Mouse (Mus musculus) heart, postnatal 4 days (tissue): ENCODE data around the gene Dnah14. TPM values are rescaled to one million over a fixed set of nuclear protein-coding genes. Genes with fewer than 3 reads are reported as not detected.
A peak's percentile ranks its signal among the peaks of the same experiment; 100 is the strongest.

ENCODE experiments used
- DNase-seq: peaks from one replicate; pipeline ENCODE4 v3.0.0; 2021
- total RNA-seq, 2 experiments: library from RNA; stranded (reverse); gene quantifications; 2 replicates each; pipeline ENCODE4 v1.2.3; 2021

Dnah14 gene
- total RNA-seq, 2 experiments from 2014 or later, result not detected

DNA sequence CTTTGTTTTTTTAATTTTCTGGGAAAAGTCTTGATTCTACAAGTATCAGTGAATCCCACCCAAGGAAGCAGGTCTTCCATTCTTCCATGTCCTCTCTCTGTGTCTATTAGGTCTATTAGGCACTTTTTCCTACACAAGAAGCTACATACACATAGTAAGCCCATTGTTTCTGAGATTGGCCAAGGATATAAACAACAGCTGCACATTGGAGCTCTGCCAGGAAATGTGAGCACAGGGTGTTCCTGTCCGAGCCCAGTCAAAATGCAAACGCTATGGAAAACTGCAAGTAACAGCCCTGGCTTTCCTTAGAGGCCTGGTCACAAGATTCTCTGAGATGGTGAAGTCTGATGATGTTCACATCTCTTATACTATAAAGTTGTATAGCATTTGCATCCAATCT, 217.2 kb downstream of the Dnah14 start:
- peak; percentile 78 for DNase-seq

DNA sequence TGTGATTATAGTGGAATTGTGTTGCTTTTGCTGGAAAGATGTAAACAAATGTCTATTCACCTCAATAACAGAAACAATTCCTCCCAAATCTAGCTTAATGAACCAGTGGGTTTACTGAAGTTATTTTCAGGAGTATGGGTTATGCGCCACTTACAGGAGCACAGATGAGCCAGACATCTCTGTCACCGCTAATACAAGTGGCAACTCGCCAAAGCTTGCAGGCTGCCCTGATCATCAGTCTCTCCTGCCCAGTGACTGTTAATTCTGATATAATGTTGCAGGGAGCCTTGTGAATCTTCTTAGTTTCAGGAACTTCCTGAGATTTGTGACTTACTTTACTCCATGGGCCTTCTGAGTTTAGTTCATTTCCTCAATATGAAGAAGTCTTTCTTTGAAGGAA, 223.6 kb downstream of the Dnah14 start:
- DNase-seq, result no peak

DNA sequence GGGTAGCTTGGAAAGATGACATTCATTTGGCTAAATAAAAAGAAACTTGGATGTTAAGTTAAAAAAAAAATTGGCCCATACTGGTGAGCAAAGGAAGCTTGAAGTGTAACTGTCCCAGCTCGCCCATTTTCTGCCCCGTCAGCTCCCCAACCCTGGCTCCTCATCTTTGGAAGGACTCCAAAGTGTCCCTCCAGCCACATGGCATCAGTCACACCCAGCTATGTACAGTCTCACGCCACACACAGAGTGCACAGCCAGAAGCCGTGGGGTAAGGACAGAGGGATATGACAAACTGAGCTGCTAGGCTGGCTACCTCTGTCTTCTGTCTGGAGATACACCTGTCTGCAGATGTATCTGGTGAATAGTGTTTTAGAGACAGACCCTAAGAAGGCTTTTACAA, 224.3 kb downstream of the Dnah14 start:
- no peak for DNase-seq

DNA sequence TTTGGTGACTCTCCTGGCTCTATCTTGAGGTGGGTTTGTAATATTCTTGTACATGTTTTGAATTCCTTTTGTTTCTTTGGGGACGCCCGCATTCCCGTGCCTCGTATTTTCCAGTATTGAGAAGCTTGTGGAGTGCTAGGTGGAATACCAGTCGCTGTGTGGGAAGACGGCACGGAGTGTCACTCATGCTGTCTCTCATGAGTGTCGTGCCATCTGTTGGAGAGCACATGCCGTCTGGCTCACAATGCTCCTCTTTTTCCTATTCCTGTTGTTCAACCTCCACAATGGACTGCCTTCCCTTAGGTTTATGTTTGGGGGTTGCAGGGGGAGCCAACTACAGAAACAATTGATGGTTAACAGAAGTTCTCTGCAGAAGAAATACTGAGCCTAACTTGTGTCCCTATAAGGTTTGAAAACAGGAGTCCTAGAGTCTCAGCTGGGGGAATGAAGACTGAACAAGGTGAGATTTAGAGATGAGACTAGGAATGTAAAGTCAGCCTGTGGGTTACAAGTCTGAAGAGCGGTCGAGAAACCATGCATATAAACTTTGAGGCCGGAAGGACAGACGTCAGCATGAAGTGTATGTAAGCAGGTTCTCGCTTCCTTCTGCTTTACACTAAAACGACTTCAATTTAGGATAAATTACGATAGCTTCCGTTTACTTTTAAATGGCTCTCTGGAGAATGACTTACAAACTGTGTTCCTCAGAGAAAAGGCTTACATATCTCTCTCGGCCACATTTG, 235.3 kb downstream of the Dnah14 start:
- DNase-seq, result no peak

DNA sequence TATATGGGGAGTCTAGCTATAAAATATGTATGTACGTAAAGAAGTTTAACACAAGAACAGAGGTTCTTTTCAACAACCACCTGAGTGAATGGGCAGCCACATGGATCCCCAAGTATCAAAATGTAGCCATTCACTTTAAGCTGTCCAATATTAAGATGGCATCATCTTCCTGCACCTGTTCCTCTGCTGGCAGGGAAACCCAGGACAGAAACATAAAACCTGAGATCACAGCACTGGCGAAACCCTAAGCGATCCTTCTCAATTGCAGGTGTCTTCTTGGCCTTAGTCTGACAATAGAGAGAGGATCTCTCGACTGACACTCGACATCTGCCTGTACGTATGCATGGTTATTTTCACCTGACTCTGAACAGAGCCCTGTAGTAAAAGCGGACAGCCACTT, 250.4 kb downstream of the Dnah14 start:
- DNase-seq, result no peak

DNA sequence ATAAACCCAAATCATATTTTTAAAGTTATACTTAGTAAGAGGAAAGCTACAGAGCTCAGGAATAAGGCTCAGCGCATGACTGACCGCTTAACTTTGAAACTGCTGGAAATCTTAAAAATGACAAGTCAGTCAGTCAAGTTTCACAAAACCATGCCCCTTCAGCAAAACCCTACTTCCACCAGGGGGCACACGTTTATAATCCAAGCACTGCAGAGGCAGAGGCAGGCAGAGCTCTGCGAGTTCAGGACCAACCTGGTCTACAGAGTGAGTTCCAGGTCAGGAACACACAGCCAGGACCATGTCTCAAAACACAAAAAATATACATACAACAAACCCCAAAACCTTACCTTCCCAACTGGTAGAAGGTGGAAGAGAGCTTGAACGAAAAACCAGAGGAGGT, 252.0 kb downstream of the Dnah14 start:
- DNase-seq, result no peak

DNA sequence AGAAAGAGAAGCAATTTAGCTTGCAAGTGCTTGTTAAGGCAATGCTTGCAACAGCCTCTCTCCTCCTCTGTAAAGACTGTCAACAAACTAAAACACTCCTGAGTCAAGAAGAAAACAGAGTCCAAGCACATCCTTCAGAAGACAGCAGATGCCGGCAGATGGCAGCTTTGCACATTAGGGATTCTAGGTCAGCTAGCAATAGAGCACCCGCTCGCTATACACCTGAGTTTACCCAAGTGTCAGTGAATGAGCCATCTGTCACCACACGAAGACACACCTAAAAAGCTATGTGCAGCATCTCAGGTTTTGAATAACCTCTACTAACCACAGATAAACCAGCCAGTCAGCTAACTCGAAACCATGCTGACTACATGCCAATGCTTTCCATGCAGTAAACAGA, 256.4 kb downstream of the Dnah14 start:
- DNase-seq, result no peak

DNA sequence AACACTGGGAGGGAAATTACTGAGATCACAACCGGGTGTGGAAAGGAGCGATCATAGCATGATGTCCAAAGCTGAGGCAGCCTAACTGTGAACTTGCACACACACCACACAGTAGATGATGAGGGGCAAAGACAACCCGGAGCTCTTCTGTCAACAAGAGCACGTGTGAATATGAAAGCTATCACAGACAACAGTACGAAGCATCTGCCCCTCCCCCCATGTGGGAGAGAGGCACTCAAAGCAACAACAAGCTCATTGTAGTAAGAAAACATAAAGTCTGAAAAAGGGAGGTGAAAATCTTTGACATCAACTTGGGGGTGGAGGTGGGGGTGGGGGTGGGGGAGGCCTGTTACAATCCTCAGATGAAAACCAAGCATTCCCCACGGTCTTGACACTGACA, 256.8 kb downstream of the Dnah14 start:
- DNase-seq, result no peak

DNA sequence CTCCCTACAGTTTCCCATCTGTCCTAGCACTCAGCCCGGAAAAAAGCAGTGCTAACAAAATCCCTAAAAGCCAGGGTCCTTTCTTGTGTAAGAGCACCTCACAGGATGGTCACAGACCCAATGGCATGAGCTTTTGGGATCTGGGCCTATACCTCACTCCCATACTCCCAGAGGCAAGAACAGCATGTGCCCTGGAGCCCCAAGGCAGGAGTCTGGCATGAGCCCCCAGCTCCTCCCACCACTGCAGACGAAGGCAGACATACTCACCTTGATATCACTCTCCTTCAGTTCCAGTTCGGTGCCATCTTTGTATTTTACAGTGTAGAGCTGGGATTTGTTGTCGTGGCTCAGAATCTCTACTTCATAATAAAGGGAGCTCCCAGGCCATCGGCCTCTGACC, 261.8 kb downstream of the Dnah14 start:
- DNase-seq, result no peak

DNA sequence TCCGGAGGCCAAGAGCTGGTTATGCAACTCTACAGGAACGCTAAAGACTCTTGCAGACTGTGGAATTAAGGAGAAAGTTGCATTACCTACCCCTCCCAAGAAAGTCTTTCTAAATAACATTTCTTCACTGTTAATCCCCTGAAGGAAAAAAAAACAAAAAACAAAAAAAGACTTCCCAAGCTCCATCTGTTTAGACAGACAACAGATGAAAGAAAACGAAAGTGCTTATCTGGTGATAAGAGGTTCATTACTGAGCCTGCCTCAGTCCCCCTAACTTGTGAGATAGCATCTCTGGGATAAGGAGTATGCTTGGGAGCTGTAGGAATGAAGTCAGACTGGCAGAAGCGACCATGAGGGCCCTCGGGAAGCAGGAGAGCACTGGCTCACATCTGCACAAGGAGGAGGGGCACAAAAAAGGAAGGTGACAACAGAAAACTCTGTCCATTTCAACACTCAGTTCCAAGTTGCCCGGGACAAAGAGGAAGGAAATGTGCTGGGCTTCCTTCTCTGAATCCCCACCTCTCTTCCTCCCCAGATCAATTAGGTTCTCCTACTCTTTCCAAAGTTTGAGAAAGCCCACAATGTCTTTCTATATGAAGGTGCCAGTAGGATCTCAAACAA, 263.5 kb downstream of the Dnah14 start:
- no peak for DNase-seq

DNA sequence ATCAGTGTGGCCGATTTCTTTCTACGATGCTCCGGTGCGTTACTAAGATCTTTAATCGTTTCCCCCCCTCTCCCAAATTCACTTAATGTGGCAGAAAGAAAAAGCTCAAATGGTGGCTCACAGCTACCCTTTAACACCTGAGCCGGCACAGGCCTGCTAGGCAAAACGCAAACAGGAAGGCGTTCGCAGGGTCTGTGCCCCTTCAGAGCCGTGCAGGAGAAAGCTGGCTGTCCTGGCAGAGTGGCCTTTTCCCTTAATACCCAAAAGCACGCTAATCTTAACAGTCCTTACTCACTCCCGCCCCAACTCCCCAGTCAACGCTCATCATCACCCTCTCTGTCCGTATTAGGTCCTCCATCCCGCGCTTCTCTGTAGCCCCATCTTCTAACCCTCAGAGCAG, 265.0 kb downstream of the Dnah14 start:
- no peak for DNase-seq

DNA sequence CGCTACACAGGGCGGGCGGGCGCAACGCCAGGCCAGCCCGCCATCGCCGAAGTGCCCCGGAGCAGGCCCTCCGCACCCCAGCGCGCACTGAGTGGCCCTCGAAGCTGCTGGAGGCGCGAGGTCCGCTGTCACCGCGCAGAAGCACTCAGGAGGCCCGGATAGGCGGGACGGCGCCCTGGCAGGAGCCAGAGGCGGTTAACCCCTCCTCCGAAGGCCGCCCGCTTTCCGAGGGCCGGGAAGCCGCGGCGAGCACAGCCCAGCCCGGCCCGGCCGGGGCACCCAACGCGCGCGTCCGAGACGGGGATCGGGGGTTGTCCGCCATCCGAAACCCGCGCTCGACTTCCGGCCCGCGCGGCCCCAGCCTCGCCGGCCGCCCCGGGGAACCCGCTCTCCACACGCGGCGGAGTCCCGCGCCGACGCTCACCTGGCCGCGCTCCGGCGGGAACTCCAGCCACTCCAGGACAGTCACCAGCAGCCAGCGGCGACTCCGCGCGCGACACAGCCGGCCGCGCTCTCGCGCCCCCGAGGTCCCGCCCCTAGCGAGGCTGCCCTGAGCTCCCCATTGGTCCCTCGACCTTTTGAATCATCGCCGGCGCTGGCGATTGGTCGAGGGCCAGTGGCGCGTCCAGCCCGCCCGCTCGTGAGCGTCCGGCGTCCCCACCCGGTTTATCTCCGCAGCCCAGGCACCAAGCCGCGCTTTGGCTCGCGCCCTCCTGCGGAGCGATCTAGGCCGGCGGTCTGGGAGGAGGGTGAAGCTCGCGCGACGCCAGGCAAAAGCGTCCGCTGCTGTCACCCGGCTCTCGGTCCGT, 265.7 kb downstream of the Dnah14 start:
- peak; percentile 97 for DNase-seq

DNA sequence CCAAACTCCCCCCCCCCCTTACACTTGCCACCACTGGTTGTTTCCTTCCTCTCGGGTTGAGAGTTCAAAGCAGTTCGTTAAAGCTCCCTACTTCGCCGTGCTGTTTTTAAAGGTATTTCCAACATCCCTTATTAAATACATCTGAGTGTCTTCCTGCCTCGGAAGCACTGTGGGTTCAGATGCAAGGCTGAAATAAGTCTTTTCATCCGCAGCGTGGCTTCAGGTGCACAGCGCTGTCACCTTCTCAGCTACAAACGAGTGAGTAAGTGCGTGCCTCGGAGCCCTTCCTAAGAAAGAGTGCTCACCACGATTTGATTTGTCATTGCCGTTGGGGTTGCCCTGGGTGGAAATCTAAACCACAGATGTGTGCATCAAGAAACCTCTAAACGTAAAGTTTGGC, 266.4 kb downstream of the Dnah14 start, which contains the start of gene Lbr:
Lbr (minus strand) TSS at position 266 of the 400 bp plus-strand sequence.
- DNase-seq, result no peak

DNA sequence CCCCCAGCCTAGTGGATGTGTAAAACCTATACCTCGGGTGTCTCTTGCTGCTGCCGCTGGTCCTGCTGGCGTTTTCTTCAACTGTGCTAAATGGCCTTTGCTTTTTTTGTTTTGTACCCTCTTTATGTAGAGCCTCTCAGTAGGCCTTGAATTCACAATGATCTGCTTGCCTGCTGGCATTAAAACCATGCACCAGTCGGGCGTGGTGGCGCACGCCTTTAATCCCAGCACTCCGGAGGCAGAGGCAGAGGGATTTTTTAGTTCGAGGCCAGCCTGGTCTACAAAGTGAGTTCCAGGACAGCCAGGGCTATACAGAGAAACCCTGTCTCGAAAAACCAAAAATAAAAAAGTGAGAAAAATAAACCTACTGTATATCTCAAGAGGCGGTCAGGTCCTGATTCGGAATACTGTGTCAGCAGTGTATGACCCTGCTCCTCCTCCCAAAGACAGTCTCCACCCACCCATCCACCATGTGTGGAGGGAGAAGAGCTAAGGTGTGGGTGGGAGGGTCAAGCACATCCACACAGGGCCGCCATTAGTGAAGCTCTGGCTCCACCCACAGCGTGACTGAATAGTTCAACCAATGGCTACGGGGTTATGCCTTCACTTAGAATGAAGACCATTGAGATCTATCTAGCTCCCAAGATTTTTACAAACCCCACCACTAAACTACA, 268.7 kb downstream of the Dnah14 start:
- no peak for DNase-seq

DNA sequence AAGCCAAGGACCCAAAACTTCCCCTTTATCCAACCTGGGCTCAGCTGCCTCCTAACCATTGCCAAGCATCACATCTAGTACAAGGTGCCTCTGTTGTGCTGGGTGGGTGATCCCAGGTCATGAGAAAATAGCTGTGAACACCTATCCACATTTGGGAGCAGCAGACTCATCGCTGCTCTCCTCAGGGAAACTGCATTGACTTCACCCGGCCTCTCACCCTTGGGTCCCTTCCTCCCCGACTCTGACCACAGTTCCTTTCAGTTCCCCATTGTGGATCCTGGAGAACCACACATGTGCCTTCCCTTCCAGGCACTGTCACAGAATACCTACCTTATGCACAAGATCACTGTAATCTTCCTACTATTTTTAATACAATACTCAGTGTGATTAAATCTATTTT, 269.4 kb downstream of the Dnah14 start:
- no peak for DNase-seq

DNA sequence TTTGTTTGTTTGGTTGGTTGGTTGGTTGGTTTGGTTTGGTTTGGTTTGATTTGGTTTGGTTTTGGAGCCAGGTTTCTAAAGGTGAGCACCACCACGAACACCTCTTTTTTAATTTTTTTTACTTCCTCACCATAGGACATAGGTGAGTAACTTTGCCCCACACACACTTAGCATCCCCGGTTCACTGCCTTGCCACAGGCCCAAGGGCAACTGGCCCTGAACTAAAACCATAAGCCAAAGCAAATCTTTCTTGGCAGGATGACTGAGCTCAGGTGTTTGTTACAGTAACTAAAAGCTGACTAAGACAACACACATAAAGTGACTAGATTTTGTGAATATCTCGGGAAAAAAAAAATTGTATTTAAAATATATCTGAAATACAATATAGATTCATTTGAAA, 271.0 kb downstream of the Dnah14 start:
- no peak for DNase-seq

DNA sequence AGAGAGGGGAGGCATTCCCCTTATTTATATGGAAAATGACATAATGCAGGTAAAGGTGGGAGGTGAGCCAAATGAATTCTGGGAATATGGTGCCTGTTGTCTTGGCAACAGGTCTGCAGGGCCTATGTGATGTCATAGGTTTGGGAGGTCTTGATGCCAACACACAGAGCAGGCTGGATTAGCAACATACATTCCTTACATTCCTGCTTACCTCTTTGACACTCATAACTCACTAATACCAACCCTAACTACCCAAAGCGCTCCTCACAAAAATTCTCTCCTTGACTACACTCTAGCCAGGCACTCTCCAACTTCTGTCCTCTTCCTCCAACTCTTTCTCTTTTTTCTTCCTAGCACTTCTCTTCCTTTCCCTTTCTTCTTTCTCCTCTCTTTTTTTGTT, 271.9 kb downstream of the Dnah14 start:
- no peak for DNase-seq

DNA sequence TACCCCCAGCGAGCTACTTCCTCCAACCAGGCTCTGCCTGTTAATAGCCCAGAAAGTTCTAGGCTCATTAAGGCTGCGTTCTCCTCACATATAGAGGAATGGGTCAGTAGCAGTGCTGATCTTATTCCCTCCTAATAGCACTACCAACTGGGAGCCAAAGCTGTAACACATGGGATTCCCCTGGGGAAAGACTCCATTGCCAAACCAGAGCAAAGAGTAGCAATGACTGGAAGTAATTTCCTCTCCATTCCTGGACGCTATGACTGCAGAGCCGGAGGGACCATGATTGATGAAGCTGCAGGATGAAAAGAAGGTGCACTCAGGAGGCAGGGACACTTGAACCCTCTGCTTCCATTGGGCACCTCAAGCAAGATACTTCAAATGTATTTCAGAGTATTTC, 274.1 kb downstream of the Dnah14 start:
- DNase-seq, result no peak

DNA sequence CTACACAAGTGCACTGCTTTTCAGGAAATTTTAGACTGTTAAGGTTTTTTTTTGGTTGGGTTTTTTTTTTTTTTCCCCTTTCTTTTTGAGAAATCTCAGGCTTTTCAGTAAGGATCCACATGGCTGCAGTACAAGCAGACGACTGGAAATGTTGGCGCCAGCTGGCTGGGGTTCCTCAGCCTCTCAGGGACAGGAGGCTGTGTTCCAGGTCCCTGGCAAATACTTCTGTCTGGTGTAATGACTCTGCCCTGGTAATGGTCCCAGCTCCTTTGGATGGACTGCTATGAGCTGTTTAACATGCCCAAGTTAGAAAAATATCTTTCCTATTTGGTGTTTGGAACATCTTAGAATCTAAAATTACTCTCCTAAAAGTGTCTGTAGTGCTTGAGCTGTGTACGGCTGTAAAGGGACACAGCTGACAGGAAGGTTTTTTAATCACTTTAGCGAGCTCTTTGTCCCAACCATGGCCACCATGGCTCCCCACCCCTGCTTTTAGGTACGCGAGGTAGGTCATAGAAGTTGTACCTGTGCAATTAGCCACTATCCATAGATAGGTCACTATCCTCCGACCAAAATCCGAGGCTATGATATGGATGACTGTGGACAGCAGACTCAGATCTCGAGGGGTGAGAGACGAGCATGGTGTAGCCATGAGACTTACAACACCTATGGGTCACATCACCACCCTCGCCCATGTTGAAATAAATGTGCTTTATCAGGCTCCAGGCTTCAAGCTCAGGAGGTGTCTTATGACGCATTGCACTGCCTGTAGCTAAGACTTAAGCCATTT, 275.4 kb downstream of the Dnah14 start:
- peak; percentile 54 for DNase-seq

DNA sequence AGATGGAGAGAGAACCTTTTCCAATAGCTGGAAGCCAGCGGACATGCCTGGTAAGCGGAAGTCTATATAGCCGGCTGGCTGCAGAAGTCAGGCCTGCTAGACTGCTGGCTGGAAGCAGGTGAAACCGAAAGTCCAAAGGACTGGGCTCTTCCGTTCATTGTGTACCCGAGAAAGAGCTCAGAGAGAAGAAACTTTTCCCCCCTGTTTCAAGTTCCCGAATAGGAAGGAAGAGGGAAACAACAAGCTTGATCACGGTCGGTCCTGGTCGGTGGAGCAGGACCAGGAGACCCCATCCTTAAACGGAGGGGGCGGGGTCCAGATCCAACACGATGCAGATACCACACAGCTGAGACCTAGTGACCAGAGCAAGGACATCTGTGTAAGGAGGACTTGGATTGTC, 276.1 kb downstream of the Dnah14 start:
- DNase-seq, result no peak

DNA sequence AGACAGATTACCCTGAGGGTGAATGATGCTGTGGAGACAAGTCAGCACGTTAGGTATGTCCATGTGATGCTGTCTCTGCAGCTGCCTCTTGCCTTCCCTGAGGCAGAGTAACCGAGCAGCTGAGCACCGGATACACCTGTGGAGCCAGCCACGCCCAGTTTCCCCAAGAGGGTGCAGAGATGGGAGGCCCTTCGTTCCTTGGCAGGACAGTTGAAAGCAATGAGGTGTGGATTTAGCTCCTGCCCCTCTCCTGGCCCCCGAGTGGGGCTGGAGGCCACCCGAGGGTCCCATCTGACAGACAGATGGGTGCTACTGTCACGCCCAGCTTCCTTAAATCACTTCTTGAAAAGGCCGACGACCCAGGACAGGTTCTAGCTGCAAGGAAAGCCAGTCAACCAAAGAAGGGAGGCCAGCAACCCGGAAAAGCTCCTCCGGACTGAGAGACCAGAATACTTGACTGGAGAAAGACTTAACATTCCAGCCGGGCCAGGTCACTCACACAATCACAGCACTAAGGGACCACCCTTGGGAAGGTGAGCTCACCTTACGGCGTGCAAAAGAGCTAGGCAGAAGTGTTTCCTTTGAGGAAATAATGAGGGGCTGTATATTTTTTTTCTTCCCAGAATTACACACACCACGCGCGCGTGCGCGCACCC, 276.9 kb downstream of the Dnah14 start:
- DNase-seq, result peak; percentile 34

DNA sequence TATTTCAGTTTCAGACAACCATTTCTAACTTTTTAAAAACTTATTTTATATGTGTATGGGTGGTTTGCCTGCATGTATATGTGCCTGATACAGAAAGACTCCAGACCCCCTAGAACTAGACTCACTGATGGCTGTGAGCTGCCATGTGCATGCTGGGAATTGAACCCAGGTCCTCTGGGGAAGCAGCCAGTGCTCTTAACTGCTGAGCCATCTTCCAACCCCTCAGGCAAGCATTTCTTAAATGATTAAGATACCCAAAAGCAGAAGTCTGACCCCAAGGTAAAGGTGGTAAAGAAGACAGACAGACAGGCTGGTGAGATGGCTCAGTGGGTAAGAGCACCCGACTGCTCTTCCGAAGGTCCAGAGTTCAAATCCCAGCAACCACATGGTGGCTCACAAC, 278.5 kb downstream of the Dnah14 start:
- DNase-seq, result no peak
